Mouse (Mus musculus) intestine, embryonic 14.5 days (tissue): ENCODE data around the gene Lmx1a. TPM values are rescaled to one million over a fixed set of nuclear protein-coding genes. Genes with fewer than 3 reads are reported as not detected.

Experiments used
- ATAC-seq: fragments of 200-750 bp; cut with Nextera tagmentation; replicated peaks from 2 replicates; pipeline ENCODE4 v1.8.0; 2017; ENCODE audit warnings: low read depth, moderate number of reproducible peaks, moderate TSS enrichment, moderate library complexity; ENCODE audit not compliant: low FRiP score, low TSS enrichment
- DNase-seq: peaks from one replicate; pipeline ENCODE4 v3.0.0-alpha.2; 2018; ENCODE audit warnings: low spot score
- H3K27ac ChIP-seq: fragments of 300-500 bp; sonication (generic); 2 replicates; pipeline ENCODE4 v1.5.1; 2014; ENCODE audit warnings: low read depth, mild to moderate bottlenecking, control low read depth
- H3K27me3 ChIP-seq: fragments of 300-500 bp; sonication (generic); replicated peaks from 2 replicates; pipeline ENCODE4 v1.6.1; 2014; ENCODE audit warnings: low read length, control low read depth; ENCODE audit not compliant: control insufficient read depth, insufficient read depth
- H3K36me3 ChIP-seq: fragments of 300-500 bp; sonication (generic); 2 replicates; pipeline ENCODE4 v1.6.1; 2014; ENCODE audit warnings: low read length, control low read depth; ENCODE audit not compliant: control insufficient read depth, insufficient read depth
- H3K4me1 ChIP-seq: fragments of 300-500 bp; sonication (generic); replicated peaks from 2 replicates; pipeline ENCODE4 v1.6.1; 2014; ENCODE audit warnings: low read length, control low read depth, mixed read lengths; ENCODE audit not compliant: control insufficient read depth, insufficient read depth
- H3K4me2 ChIP-seq: fragments of 300-500 bp; sonication (generic); 2 replicates; pipeline ENCODE4 v1.6.1; 2014; ENCODE audit warnings: low read length
- H3K4me3 ChIP-seq: fragments of 300-500 bp; sonication (generic); 2 replicates; pipeline ENCODE4 v1.5.1; 2014; ENCODE audit warnings: low read depth, low read length, control low read depth, mixed read lengths
- H3K9ac ChIP-seq: fragments of 300-500 bp; sonication (generic); 2 replicates; pipeline ENCODE4 v1.6.1; 2014; ENCODE audit warnings: mild to moderate bottlenecking, low read length
- H3K9me3 ChIP-seq: fragments of 300-500 bp; sonication (generic); 2 replicates; pipeline ENCODE4 v1.6.1; 2016; ENCODE audit warnings: low read length, control low read depth; ENCODE audit not compliant: control insufficient read depth
- WGBS: fragments of 180-500 bp; shearing (Covaris S2); extraction: QIAGEN DNeasy Blood & Tissue Kit; methylation state at CpG from one replicate; pipeline ENCODE4 v1.1.7; 2014; 5-methylcytosine and 5-hydroxymethylcytosine counted together
- polyA plus RNA-seq: library from polyadenylated mRNA; unstranded; fragments of >200 nt; fragmentation: Nextera tagmentation; extraction: Ambion mirVana; gene quantifications from 2 replicates; pipeline ENCODE4 v1.2.1, GENCODE M21; 2014

The Lmx1a gene
- polyA plus RNA-seq, 1 experiment from 2014 or later: 0.41 TPM

DNA sequence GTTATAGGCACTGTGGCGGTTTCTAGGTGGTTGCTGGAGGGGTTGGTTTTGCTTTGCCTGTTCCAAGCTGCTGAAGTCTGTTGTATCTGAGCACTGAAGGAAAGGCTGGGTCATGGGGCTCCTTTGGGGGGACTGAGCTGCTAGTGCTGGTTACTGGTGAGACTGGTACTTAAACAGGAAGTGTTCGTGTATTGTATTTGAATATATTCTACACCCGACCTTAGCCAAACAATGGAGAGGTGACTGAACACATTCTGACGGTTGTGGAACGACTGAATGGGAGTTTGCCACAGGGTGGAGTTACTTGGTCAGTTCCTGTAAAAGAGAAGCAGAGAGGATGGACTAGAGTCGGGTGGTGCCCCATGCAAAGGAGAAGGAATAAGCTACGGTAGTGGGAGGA is 115.8 kb downstream of the Lmx1a start:
- Histone ChIP-seq H3K4me1 (no peaks in the 10 kb centered on the region; the same call in 1 of the 2 replicates), H3K4me2 (no peak overlapping the region), H3K9ac (no peak overlapping the region), H3K9me3 (no peaks in the 10 kb centered on the region), H3K36me3 (no peaks in the 10 kb centered on the region), H3K27ac (no peak overlapping the region), H3K27me3 (peaks cover 26% of the 10 kb centered on the region), H3K4me3 (no peak overlapping the region)
- ATAC-seq (no peak), DNase-seq (peak; percentile 28)
- 57% methylated on average over 7 of the region's 7 CpGs for WGBS

DNA sequence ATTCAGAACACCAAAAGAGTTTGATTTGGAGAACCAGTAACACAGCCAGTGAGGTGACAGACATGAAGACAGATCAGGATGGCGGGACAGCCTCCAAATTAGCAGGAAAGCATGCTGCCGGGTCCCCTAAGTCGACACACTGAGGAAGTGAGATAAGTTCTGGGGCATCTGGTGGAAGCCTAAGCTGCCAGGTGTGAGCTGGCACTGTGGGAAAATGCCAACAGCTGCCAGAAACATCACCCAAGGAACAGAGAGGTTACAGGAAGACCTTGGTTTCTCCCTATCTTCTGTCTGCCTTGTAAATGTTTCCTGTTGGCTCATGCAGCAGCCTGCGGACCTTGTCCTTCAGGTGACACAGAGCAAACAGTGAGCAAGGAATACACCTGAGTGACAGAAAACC is 122.1 kb downstream of the Lmx1a start:
- Histone ChIP-seq H3K9ac (no peak overlapping the region), H3K4me3 (no peak overlapping the region), H3K4me2 (no peak overlapping the region), H3K27me3 (no peaks in the 10 kb centered on the region), H3K9me3 (no peaks in the 10 kb centered on the region), H3K4me1 (no peaks in the 10 kb centered on the region), H3K36me3 (no peaks in the 10 kb centered on the region), H3K27ac (no peak overlapping the region)
- DNase-seq (no peak), ATAC-seq (no peak)
- 85% methylated on average over 4 of the region's 4 CpGs for WGBS

DNA sequence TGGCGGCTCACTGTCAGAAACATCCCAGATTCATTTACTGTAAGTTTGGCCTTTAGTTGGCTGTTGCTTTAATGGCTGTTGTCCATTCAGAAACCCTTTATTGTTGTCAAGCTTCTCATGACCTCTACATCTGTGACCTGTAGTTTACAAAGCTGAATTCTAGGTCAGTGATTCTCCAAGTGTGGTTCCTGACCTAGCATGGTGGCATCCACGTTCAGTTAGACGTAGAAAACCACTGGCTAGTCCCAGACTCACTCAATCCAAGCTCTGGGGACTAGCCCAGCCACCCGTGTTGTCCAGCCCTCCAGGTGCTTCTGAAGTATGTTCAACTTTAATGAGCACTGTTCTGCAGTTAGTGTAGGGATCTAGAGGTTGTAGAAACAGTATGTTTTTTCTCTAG is 126.1 kb downstream of the Lmx1a start:
- DNase-seq: peak; percentile 7
- Histone ChIP-seq H3K4me3 (no peak overlapping the region), H3K9ac (no peak overlapping the region), H3K4me1 (no peaks in the 10 kb centered on the region), H3K27ac (no peak overlapping the region), H3K4me2 (no peak overlapping the region), H3K36me3 (no peaks in the 10 kb centered on the region), H3K27me3 (no peaks in the 10 kb centered on the region), H3K9me3 (no peaks in the 10 kb centered on the region)
- WGBS: 78% methylated on average over 4 of the region's 4 CpGs
- ATAC-seq: no peak

DNA sequence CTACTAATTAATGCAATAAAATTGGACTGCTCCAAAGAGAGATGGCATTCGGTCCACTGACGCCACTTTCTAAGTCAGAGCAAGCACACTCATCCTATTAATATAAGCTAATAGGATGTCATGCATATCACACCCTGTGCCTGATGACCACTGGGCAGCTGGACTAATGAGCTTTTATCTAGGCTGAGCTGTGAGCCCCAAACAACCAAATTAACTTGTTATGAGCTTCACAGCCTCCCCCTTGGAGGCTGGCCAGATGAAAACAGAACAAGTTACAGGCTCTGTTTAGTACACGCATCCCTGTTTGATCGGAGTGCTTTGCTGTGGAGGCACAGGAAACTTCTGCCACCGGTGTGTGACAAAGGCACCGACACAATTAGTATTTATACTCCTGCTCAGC is 128.0 kb downstream of the Lmx1a start:
- peak; percentile 39 for DNase-seq
- Histone ChIP-seq H3K4me3 (no peak overlapping the region), H3K4me2 (no peak overlapping the region), H3K4me1 (no peaks in the 10 kb centered on the region), H3K27ac (no peak overlapping the region), H3K9ac (no peak overlapping the region), H3K9me3 (no peaks in the 10 kb centered on the region), H3K36me3 (no peaks in the 10 kb centered on the region), H3K27me3 (no peaks in the 10 kb centered on the region)
- WGBS: 72% methylated on average over 6 of the region's 6 CpGs
- ATAC-seq: no peak

DNA sequence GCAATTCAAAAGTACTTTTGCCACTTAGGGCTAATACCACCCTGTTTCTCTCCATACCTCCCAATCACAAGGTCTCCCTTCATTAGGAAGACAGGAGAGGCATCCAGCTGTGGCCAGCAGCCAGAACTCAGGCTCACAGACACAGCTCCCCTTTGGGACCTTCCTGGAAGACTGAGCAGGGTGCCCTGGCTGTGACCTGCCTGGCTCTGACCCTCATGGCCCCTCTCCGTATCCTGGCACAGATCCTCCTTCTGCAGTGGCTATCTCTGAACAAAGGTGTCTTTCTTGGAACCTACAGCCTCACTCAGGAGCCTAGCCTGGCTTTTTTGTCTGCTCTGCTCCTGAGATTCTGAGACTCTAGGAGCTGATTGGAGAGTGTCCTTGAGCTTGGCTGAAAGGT is 128.6 kb downstream of the Lmx1a start:
- no peak for ATAC-seq
- H3K9me3 ChIP-seq: no peaks in the 10 kb centered on the region
- no peaks in the 10 kb centered on the region for H3K27me3 ChIP-seq
- no peak overlapping the region for H3K4me3 ChIP-seq
- peak; percentile 50 for DNase-seq
- H3K4me2 ChIP-seq: no peak overlapping the region
- H3K36me3 ChIP-seq: no peaks in the 10 kb centered on the region
- 19% methylated on average over 1 of the region's 1 CpGs for WGBS
- no peak overlapping the region for H3K27ac ChIP-seq
- H3K4me1 ChIP-seq: no peaks in the 10 kb centered on the region
- no peak overlapping the region for H3K9ac ChIP-seq

DNA sequence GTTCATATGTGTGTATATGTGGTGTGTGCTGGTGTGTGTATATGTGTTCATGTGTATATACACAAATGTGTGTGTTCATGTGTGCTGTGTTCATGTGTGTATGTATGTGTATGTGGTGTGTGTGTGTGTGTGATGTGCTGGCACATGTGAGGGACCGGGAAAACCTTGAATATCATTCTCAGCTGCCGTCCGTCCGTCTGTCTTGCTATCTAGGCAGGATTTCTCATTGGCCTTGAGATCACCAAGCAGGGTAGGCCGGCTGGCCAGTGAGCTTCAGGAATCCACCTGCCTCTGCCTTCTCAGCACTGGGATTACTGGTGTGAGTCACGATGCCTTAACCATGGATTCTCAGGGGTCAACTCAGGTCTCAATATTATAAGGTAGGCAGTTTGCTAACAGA is 131.0 kb downstream of the Lmx1a start:
- DNase-seq (no peak), ATAC-seq (no peak)
- H3K9ac ChIP-seq: no peak overlapping the region
- no peaks in the 10 kb centered on the region for H3K4me1 ChIP-seq
- no peak overlapping the region for H3K27ac ChIP-seq
- 0 out of 2 replicates have a peak, but pooled peaks cover 2% of the 10 kb centered on the region for H3K9me3 ChIP-seq
- WGBS: 89% methylated on average over 6 of the region's 6 CpGs
- no peak overlapping the region for H3K4me2 ChIP-seq
- no peaks in the 10 kb centered on the region for H3K27me3 ChIP-seq
- H3K36me3 ChIP-seq: no peaks in the 10 kb centered on the region
- no peak overlapping the region for H3K4me3 ChIP-seq

DNA sequence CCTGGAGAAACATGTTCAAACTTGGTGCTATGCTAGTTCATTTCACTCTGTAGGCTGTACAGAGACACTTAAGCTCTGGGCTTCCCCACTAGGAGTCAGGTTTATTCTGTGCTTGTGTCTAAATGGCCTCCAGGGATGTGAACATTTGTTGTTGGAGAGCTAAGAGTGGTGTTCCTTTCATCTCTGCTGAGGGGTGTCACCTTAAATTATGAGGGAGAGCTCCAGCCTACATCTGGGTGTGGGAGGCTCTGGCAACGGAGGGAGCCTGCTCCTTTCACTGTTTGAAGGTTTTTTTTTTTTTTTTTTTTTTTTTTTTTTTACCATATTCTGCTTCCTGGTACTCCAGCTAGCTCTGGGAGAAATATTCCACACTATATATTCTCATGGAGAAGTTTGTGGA is 132.1 kb downstream of the Lmx1a start:
- 20% methylated on average over 1 of the region's 1 CpGs for WGBS
- Histone ChIP-seq H3K36me3 (no peaks in the 10 kb centered on the region), H3K4me3 (no peak overlapping the region), H3K4me1 (no peaks in the 10 kb centered on the region), H3K4me2 (no peak overlapping the region), H3K9me3 (0 out of 2 replicates have a peak, but pooled peaks cover 2% of the 10 kb centered on the region), H3K27ac (no peak overlapping the region), H3K9ac (no peak overlapping the region), H3K27me3 (no peaks in the 10 kb centered on the region)
- ATAC-seq (no peak), DNase-seq (no peak)

DNA sequence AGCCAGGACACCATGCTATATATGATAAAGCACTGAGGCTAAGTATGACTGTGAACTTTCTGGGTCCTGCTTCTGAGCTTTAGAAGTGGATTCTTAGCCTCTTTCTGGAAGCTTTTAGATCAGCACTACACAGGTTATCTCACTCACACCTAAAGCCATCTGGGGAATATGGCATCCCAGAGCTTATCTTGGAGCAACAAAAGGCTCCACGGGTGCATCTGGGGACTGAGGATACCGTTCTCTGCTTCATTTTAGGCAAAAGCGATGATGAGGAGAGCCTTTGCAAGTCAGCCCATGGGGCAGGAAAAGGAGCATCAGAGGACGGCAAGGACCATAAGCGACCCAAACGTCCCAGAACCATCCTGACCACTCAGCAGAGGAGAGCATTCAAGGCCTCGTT is 141.3 kb downstream of the Lmx1a start:
- no peak overlapping the region for H3K4me3 ChIP-seq
- no peaks in the 10 kb centered on the region for H3K4me1 ChIP-seq
- WGBS: 84% methylated on average over 7 of the region's 7 CpGs
- H3K27ac ChIP-seq: no peak overlapping the region
- H3K4me2 ChIP-seq: no peak overlapping the region
- no peak for DNase-seq
- H3K9ac ChIP-seq: no peak overlapping the region
- no peaks in the 10 kb centered on the region for H3K27me3 ChIP-seq
- no peaks in the 10 kb centered on the region for H3K36me3 ChIP-seq
- no peaks in the 10 kb centered on the region for H3K9me3 ChIP-seq
- no peak for ATAC-seq

DNA sequence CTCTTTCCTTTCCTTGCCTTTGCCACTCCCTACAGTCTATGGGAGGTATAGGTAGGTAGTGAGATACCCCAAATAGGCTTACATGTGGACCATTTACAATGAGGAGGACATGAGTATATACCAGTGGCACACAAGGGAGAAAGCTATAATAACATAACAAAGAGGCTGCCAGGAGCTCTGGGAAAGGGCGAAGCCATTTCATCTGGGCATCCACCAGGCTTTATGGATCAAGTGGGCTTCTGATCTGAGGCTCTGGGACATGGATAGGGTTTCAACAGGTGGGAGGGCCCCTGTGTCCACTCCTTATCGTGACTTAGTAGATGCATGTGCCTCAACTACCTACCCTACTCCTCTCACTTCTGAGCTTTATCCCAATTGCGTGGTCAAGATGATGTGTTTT is 142.6 kb downstream of the Lmx1a start:
- ATAC-seq (no peak), DNase-seq (no peak)

More for the DNA sequence above, 142.6 kb downstream of the Lmx1a start:
- Histone ChIP-seq H3K36me3 (no peaks in the 10 kb centered on the region), H3K9ac (no peak overlapping the region), H3K4me1 (no peaks in the 10 kb centered on the region), H3K4me2 (no peak overlapping the region), H3K27ac (no peak overlapping the region), H3K27me3 (no peaks in the 10 kb centered on the region), H3K4me3 (no peak overlapping the region), H3K9me3 (no peaks in the 10 kb centered on the region)
- 91% methylated on average over 3 of the region's 3 CpGs for WGBS
